ENCODE assay signal across 17 mouse cellular contexts in the genomic region with DNA sequence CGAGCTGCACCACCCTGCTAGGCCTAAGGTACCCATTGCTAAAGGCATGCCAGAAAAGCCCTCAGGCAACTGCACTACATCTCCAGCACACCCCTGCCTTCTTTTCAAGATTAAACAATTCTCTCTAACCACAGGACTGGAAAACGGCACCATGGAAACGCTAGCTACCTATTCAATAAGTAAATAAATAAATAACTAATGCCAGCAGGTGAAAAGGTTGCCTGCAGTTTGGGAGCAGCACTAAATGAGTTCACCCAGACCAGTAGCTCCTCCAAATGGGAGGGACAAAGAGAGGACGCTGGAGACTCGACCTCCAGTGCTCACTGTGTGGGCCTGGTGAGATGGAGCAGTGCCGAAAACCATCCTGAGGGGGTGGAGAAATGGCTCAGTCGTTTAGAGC. TPM values are rescaled to one million over a fixed set of nuclear protein-coding genes. Genes with fewer than 3 reads are reported as not detected.
DNase-seq lines count a peak whose midpoint lies in the region; ATAC-seq and TF ChIP-seq lines count a peak whose summit lies in the region.
"Had no signal": no experiment of that assay in that cellular context is flagged by ENCODE, and none has a peak within 500 bp of the region (broad histone marks: within the 10 kb centered on the region; RNA-seq: fewer than 3 reads in every experiment).

No protein-coding gene starts in this region.

- no peaks in the 10 kb centered on the region for H3K27me3 ChIP-seq in forebrain, embryonic 13.5 days
- H3K27me3 ChIP-seq in forebrain, embryonic 16.5 days (replicated peaks; ENCODE audit: control insufficient read depth, insufficient read depth, low read length) = no peaks in the 10 kb centered on the region
- no peaks in the 10 kb centered on the region for H3K27me3 ChIP-seq in liver, adult 2 months (ENCODE audit: control insufficient read depth, insufficient read depth, low read length)
- H3K27me3 ChIP-seq in liver, embryonic 11.5 days (replicated peaks; ENCODE audit: control insufficient read depth, insufficient read depth, low read length) = no peaks in the 10 kb centered on the region
- H3K27me3 ChIP-seq: embryonic facial prominence, embryonic 12.5 days had no signal

- WGBS in forebrain, embryonic 13.5 days = 14% methylated on average over 7 of the region's 7 CpGs
- 12% methylated on average over 7 of the region's 7 CpGs for WGBS in forebrain, embryonic 16.5 days
- whole genome bisulfite sequencing in liver, adult 2 months = 12% methylated on average over 7 of the region's 7 CpGs
- WGBS in liver, embryonic 11.5 days = 61% methylated on average over 7 of the region's 7 CpGs

- TF ChIP-seq POLR2A in liver, adult 2 months (IDR thresholded peaks at IDR 0.05; ENCODE audit: extremely low read depth, insufficient read depth, low read length) = no peak
- TF ChIP-seq POLR2A in brain, embryonic 14.5 days (IDR thresholded peaks at IDR 0.05; ENCODE audit: borderline replicate concordance, extremely low read depth, insufficient read depth, insufficient read length, poor library complexity, severe bottlenecking) = no peak

- no peaks in the 10 kb centered on the region for H3K36me3 ChIP-seq in forebrain, embryonic 13.5 days (ENCODE audit: poor library complexity, severe bottlenecking)
- H3K36me3 ChIP-seq in forebrain, embryonic 16.5 days (ENCODE audit: control insufficient read depth, insufficient read depth) = no peaks in the 10 kb centered on the region
- H3K36me3 ChIP-seq in liver, adult 2 months (ENCODE audit: control insufficient read depth, insufficient read depth, low read length) = no peaks in the 10 kb centered on the region; the same call in 1 of the 2 replicates
- no peaks in the 10 kb centered on the region; the same call in 1 of the 2 replicates for H3K36me3 ChIP-seq in liver, embryonic 11.5 days (ENCODE audit: control insufficient read depth, insufficient read depth, low read length)
- H3K36me3 ChIP-seq: embryonic facial prominence, embryonic 10.5 days; embryonic facial prominence, embryonic 12.5 days had no signal

- H3K4me3 ChIP-seq in forebrain, embryonic 13.5 days = no peak overlapping the region
- no peak overlapping the region for H3K4me3 ChIP-seq in forebrain, embryonic 16.5 days (replicated peaks; ENCODE audit: low read length)
- H3K4me3 ChIP-seq in liver, adult 2 months (ENCODE audit: insufficient read depth, low read depth, low read length) = no peak overlapping the region
- H3K4me3 ChIP-seq in liver, embryonic 11.5 days (ENCODE audit: low read depth, low read length) = no peak overlapping the region
- H3K4me3 ChIP-seq: embryonic facial prominence, embryonic 10.5 days; embryonic facial prominence, embryonic 12.5 days had no signal

- ATAC-seq in forebrain, embryonic 13.5 days = no peak
- no peak for ATAC-seq in forebrain, embryonic 16.5 days
- no peak for ATAC-seq in liver, embryonic 11.5 days (replicated peaks; ENCODE audit: low FRiP score)
- ATAC-seq in erythroid progenitor cell, adult 5-6 weeks (replicated peaks; ENCODE audit: low FRiP score, poor library complexity, severe bottlenecking) = no peak

- H3K79me2 ChIP-seq in liver, adult 2 months (ENCODE audit: control insufficient read depth, insufficient read depth, low read length) = peaks cover 23% of the 10 kb centered on the region

- peaks cover 17% of the 10 kb centered on the region for H3K4me1 ChIP-seq in forebrain, embryonic 13.5 days
- peaks cover 7% of the 10 kb centered on the region; the same call in 1 of the 2 replicates for H3K4me1 ChIP-seq in forebrain, embryonic 16.5 days (replicated peaks; ENCODE audit: control insufficient read depth, insufficient read depth, low read length)
- H3K4me1 ChIP-seq in liver, adult 2 months (ENCODE audit: control insufficient read depth, insufficient read depth, low read length) = peaks cover 41% of the 10 kb centered on the region
- no peaks in the 10 kb centered on the region; the same call in 1 of the 2 replicates for H3K4me1 ChIP-seq in liver, embryonic 11.5 days (replicated peaks; ENCODE audit: control insufficient read depth, insufficient read depth, low read length)
- H3K4me1 ChIP-seq: embryonic facial prominence, embryonic 12.5 days had no signal

- H3K9ac ChIP-seq in forebrain, embryonic 13.5 days = no peak overlapping the region
- H3K9ac ChIP-seq in forebrain, embryonic 16.5 days (replicated peaks; ENCODE audit: low read depth, low read length) = no peak overlapping the region
- no peak overlapping the region for H3K9ac ChIP-seq in liver, adult 2 months (ENCODE audit: low read depth, low read length)
- H3K9ac ChIP-seq in liver, embryonic 11.5 days (ENCODE audit: low read depth, low read length) = no peak overlapping the region
- H3K9ac ChIP-seq: embryonic facial prominence, embryonic 12.5 days had no signal

- peak overlapping the region; percentile 12; the same call in 1 of the 2 replicates for H3K4me2 ChIP-seq in forebrain, embryonic 13.5 days
- H3K4me2 ChIP-seq in forebrain, embryonic 16.5 days (ENCODE audit: low read length) = no peak overlapping the region
- H3K4me2 ChIP-seq in liver, embryonic 11.5 days = no peak overlapping the region
- H3K4me2 ChIP-seq: embryonic facial prominence, embryonic 12.5 days had no signal

- peak; percentile 91 for DNase-seq in liver, adult 2 months (ENCODE audit: extremely low read depth, low read depth, low spot score)
- DNase-seq in liver, embryonic 11.5 days (ENCODE audit: low spot score) = no peak
- DNase-seq in lung, postnatal 36 days = peak; percentile 12
- DNase-seq in lung, postnatal 14 days = no peak
- peak; percentile 46 for DNase-seq in brain, embryonic 14.5 days (ENCODE audit: low read depth)
- DNase-seq: adrenal gland, adult 2 months; adrenal gland, postnatal 25 days; cerebellum, adult 11-12 months; cerebellum, adult 2 months; cerebellum, adult 9-10 months; cerebellum, postnatal 25 days had no signal

- H3K27ac ChIP-seq in forebrain, embryonic 13.5 days = no peak overlapping the region
- no peak overlapping the region for H3K27ac ChIP-seq in forebrain, embryonic 16.5 days (ENCODE audit: low read length)
- H3K27ac ChIP-seq in liver, adult 2 months (replicated peaks; ENCODE audit: insufficient read depth, low read depth, low read length) = peak overlapping the region; percentile 73
- H3K27ac ChIP-seq in liver, embryonic 11.5 days (ENCODE audit: low read depth, low read length) = no peak overlapping the region
- H3K27ac ChIP-seq: embryonic facial prominence, embryonic 10.5 days; embryonic facial prominence, embryonic 12.5 days had no signal

- H3K9me3 ChIP-seq in forebrain, embryonic 13.5 days (replicated peaks) = no peaks in the 10 kb centered on the region
- H3K9me3 ChIP-seq in forebrain, embryonic 16.5 days (ENCODE audit: control insufficient read depth, low read length) = no peaks in the 10 kb centered on the region
- H3K9me3 ChIP-seq in liver, embryonic 11.5 days (ENCODE audit: control insufficient read depth, low read length) = no peaks in the 10 kb centered on the region
- H3K9me3 ChIP-seq: embryonic facial prominence, embryonic 10.5 days; embryonic facial prominence, embryonic 12.5 days had no signal

- TF ChIP-seq CTCF in liver, adult 2 months (IDR thresholded peaks at IDR 0.05; ENCODE audit: low read depth, low read length) = no peak
- TF ChIP-seq CTCF in brain, embryonic 14.5 days (IDR thresholded peaks at IDR 0.05; ENCODE audit: borderline replicate concordance, extremely low read depth, insufficient read depth, insufficient read length) = no peak

RNA-seq across cellular contexts. Expression of gene Cmtm8, which starts 13.6 kb away (rescaled TPM):
- 12.1 and 13.3 TPM in 2 replicates for polyA plus RNA-seq in forebrain, embryonic 13.5 days (2015; fragmentation: Nextera tagmentation; extraction: Ambion mirVana)
- polyA plus RNA-seq in forebrain, embryonic 16.5 days (2015; fragmentation: Nextera tagmentation; extraction: Ambion mirVana) = 6.3 and 8.2 TPM in 2 replicates
- 77.3 and 102 TPM in 2 replicates for total RNA-seq in liver, adult 2 months (2014; rRNA removed)
- 180 and 217 TPM in 2 replicates for polyA plus RNA-seq in liver, adult 2 months (2012; rRNA removed)
- 21.2 and 24.8 TPM in 2 replicates for polyA plus RNA-seq in liver, embryonic 11.5 days (2014; fragmentation: Nextera tagmentation; extraction: Ambion mirVana)
- polyA plus RNA-seq in brain, embryonic 14.5 days (2012; rRNA removed) = 7.8 and 8.0 TPM in 2 replicates
- total RNA-seq in erythroid progenitor cell, adult 5-6 weeks (2015; ENCODE audit: low replicate concordance) = 5.4 TPM in 1 of 2 replicates, not detected in the other
- not detected in 2 replicates for total RNA-seq in erythroid progenitor cell, adult 5-6 weeks (2017; ENCODE audit: low replicate concordance)
- polyA plus RNA-seq: C2C12 had no signal

RNA-seq across cellular contexts. Expression of gene Cmtm7, which starts 48.7 kb away (rescaled TPM):
- 25.7 and 28.5 TPM in 2 replicates for polyA plus RNA-seq in forebrain, embryonic 13.5 days (2015; fragmentation: Nextera tagmentation; extraction: Ambion mirVana)
- polyA plus RNA-seq in forebrain, embryonic 16.5 days (2015; fragmentation: Nextera tagmentation; extraction: Ambion mirVana) = 13.9 and 14.6 TPM in 2 replicates
- total RNA-seq in liver, adult 2 months (2014; rRNA removed) = 5.3 and 6.2 TPM in 2 replicates
- 10.5 and 17.3 TPM in 2 replicates for polyA plus RNA-seq in liver, adult 2 months (2012; rRNA removed)
- 93.7 and 99.4 TPM in 2 replicates for polyA plus RNA-seq in liver, embryonic 11.5 days (2014; fragmentation: Nextera tagmentation; extraction: Ambion mirVana)
- 17.5 and 22.9 TPM in 2 replicates for polyA plus RNA-seq in brain, embryonic 14.5 days (2012; rRNA removed)
- 64.1 and 71.7 TPM in 2 replicates for total RNA-seq in erythroid progenitor cell, adult 5-6 weeks (2015; ENCODE audit: low replicate concordance)
- 46.0 and 46.4 TPM in 2 replicates for total RNA-seq in erythroid progenitor cell, adult 5-6 weeks (2017; ENCODE audit: low replicate concordance)

Comparison
In these comparisons a context has a peak if more than half of its experiments do, and no peak if none do; other contexts are left out.
1. DNase-seq: peak in liver, adult 2 months (single experiment), lung, postnatal 36 days (single experiment) and brain, embryonic 14.5 days (single experiment); none in liver, embryonic 11.5 days (single experiment) and lung, postnatal 14 days (single experiment).